Mouse (Mus musculus) right cerebral cortex, adult 2 months (tissue): ENCODE measurements around the gene Hoxa7.

Source experiments
- DNase-seq, 2 experiments: peaks; one replicate each; pipeline ENCODE4 v3.0.0; 2021 to 2022; ENCODE audit warnings: low spot score in 2 of 2

Hoxa7 gene

GRCm38 (mm10) chr6:52177061-52177735 lies 44.5 kb downstream of the Hoxa7 start, which contains the start of gene 5730596B20Rik:
5730596B20Rik (plus strand) TSS chr6:52177498.
- no peak for DNase-seq

- no peak for DNase-seq
Observed at GRCm38 (mm10) chr6:52176391-52176790, 45.3 kb downstream of the Hoxa7 start.

DNA sequence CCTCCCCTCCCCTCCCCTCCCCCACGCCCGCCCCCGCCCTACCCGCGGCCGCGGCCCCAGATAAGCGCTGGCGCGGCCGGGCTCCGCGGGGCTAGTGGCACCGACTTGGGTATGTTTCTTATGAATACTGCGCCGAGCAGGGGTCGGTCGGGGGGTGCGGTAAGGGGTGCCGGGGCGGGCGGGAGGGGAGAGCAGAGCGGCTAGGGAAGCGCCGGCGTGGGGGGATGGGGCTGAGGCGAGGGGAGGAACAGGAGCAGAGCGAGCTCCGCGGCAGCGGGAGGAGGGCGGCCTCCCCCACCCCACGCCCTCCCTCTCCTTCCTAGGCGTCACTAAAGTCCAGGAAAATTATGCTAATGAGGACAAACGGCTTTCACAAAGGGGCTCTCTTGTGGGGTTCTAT lies 45.8 kb downstream of the Hoxa7 start:
- no peak for DNase-seq

DNA sequence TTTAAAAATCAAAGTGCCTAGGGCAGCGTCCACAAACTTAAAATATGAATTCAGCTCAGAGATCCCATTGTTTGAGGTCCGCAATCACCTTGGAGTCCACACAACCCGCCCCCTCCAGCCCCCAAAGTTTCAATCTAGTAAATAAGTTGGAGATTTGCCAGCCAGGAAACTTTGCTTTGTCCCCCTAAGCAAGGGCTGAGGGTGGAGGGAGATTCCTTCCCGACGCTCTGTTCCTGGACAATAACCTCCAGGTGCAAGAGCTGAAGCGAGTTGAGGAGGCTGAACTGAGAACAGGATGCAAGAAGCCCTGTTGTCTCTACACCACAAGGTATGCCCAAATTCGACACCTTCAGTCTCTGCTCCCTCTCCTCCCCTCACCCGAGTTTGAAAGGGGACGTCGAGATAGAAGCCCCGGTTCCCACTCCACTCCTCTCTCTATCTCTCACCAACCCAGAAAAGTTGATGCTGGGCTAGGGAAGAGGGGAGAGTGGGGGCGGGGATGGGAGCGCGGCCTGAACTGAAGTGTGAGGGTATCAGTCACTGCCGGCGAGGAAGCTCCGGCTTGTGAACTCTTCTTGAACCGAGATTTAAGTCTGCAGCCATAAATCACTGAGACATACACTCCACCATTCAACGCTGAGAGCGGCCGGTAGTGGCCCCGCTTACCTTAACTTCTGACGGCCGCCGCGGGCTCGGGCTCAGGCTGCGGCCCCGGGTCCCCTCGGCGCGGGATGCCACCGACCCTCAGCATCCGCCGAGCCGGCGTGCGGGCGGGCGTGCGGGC lies 46.5 kb downstream of the Hoxa7 start:
- DNase-seq: no peak

DNA sequence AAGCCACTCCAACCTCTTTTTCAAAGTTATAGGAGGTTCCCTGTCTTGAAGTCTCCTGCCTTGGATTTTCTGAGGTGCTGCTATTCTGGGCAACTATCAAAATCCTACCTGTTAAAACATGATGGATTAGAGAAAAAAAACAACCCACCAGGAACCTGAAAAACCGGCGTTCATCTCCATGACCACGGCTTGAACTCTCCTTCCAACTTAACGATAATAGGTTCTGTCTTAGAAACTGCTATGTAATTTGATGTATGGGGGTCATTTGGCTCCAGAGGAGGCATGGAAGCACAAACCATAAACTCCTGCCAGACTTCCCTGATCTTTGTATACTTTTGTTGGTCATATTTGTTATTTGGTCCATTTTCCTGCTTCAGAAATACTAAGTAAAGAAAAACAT lies 48.0 kb downstream of the Hoxa7 start:
- no peak for DNase-seq

DNA sequence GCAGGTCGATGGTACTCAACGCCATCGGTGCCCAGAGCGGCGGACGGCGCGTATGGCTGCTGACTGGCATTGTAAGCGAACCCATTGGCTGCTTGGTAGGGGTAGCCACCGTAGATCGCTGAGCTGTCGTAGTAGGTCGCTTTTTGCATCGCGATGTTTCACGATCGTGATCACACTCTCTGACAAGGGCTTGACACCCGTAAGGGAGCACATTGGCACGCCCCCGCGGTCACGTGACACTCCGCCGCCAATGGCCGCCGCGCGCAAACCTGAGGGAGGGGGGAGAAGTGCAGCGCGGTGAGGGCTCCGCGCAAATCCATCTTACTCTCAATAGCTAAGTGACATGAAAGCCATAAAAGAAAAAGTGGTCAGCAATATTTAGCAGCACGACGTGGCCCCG lies 49.2 kb downstream of the Hoxa7 start:
- no peak for DNase-seq

DNA sequence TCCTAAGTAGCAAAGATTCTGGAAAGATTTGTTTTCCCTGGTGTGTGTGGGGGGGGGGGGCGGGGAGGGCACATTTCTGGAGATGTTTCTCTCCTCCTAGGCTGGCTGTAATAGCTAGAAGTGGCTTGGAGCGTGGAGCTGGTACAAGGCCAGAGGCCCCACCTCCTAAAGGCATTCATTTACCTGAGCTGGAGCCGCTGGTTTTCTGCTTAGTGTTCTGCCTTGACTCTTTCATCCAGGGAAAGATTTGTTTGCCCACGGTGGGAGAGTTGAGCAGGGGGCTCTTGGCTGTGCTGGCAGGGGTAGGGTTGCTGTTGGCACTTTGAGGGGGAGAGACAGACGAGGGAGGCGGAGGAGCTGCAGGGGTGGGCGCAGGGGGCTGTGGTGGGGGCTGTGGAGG lies 49.7 kb downstream of the Hoxa7 start:
- DNase-seq: no peak

- no peak for DNase-seq
Observed at GRCm38 (mm10) chr6:52171331-52171730, 50.3 kb downstream of the Hoxa7 start.

DNA sequence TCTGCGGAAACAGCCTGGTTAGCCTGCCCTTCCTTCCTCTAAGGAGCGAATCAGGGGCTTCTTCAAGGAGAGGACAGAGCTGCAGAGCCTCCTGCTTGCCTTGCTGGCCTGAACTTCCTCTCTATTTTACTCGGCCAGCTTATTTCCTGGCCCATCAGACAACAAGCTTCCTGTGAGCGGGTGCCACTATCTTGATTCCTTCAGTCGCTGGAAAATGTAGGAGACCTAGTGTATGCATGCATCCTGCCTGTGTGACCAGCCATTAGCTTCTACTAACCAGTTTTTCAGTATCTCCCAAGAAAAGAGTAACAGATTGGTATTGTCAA lies 50.8 kb downstream of the Hoxa7 start:
- no peak for DNase-seq

DNA sequence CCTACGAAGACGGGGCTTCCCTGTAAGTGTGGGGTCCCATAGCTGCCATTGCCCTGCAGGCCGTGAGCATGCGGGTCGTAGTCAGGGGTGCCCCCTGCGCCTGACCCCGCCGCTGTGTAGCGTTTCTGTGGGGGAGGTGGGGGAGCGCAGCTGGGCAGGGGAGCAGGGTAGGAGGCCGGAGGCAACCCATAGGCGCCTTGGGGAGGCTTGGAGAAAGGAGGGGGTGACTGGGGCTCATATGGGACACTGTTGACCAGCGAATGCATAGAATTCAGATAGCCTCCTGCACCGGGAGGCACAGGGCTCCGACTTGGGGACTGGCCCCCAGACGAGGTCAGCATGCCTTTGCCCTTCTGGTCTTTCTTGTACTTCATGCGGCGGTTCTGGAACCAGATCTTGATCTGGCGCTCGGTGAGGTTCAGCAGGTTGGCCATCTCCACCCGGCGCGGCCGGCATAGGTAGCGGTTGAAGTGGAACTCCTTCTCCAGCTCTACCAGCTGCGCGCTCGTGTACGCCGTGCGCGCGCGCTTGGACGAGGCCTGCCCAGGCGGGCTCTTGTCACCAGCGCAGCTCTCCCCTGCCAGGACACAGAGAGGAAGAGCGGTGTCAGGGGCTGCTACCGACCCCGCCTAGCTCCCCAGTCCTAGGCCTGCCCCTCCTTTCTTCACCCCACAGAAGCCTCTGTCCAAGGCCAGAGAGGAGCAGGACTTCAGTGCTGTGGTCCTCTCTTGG lies 51.3 kb downstream of the Hoxa7 start:
- no peak for DNase-seq

GRCm38 (mm10) chr6:52169499-52170165 lies 52.0 kb downstream of the Hoxa7 start:
- DNase-seq: no peak

GRCm38 (mm10) chr6:52168191-52169055 lies 53.2 kb downstream of the Hoxa7 start:
- DNase-seq: no peak

DNA sequence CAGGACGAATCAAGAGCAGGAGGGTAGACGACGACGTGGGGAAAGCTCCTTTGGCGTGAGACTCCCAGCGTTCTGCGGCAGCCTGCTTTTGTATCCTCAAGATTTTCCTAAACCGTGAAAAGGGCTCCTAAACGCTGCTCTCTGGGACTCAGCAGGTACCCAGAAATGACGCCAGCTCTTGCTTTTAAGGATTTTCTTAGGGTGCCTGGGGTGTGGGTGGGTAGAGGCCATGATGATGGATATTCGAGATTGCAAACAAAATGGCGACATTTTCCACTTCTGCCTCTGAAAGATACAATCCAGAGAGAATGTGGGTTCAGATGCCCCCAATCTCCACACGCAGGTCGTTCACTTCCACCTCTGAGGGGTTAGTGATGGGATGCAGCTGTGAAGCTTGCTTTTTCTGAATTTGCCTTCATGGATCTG lies 53.9 kb downstream of the Hoxa7 start:
- no peak for DNase-seq

GRCm38 (mm10) chr6:52167176-52167575 lies 54.5 kb downstream of the Hoxa7 start:
- no peak for DNase-seq

DNA sequence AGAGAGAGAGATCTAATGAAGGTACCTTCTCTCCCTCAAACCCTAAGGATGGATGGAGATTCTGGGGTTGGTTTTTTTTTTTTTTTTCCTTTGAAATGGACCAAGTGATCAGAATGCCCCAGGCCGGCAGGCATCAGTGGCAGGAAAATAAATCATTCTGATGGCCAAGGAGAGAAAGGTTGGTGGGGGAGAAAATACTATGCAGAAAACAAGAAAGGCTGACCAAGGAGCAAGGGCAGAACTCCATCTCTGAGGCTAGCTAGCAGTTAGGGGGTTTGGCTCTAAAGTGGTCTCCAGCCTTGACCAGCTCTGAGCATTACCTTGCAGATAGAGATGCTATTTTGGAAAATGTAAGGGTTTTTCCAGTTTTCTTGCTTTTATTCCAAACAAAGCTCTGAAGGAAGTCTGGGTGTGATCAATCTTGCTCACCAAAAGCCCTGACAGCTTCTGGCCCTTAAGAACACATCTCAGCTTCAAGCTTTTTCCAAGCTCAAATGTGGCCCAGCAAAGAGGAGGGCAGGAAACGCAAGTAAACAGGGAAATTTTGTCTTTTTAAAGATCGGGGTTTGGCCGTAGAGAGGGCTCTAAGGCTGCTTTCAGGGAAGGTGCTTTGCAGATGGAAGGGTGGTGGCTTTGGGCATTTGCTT lies 55.1 kb downstream of the Hoxa7 start:
- no peak for DNase-seq

GRCm38 (mm10) chr6:52165441-52166370 lies 55.9 kb downstream of the Hoxa7 start:
- no peak for DNase-seq

DNA sequence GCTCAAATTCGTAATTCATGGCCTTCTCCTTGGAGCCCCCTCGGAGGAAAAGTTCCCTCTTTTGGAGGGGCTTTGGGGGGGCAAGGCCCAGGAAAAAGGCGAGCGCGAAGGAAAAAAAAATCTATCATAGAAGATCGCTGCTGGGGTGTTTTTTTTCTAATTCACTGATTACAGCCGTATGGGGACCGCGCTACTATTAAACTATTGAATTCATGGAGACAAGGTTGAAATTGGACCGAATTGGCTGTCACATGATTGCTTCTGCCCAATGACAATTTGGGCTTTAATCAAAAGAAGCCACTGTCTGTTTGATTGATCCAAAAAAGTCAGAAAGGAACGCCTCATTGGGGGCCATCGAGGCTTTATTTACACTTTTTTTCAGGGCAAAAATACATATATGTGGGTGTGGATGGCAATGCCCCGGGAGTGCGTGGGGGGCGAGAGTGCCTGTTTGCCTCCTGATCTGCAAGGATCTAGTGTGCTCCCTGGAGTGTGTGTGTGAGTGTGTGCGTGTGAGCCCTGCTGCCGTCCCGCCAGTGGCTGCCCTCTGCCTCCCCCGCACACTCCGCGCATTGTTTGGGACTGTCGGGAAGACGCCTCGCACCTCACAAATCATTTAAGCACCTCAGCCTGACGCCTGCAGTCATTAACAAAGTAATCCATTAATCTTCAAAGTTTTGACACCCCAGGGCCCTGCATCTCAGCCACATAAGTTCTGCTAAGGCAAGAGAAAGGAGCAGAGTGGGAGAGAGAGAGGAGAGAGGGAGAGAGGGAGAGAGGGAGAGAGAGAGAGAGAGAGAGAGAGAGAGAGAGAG lies 56.8 kb downstream of the Hoxa7 start, which contains the start of gene Hoxa2:
Gene Hoxa2 (minus strand): TSS at position 206 of the 815 bp plus-strand sequence.
- no peak for DNase-seq
